Mouse (Mus musculus): ENCODE measurements around the gene Avpr1b.

- no peak for TF ChIP-seq EP300 (IDR thresholded peaks at IDR 0.05)
- no peak for TF ChIP-seq CTCF (IDR thresholded peaks at IDR 0.05)
Measured at GRCm38 (mm10) chr1:131578943-131579680, 19.9 kb upstream of the Avpr1b start.
